Mouse (Mus musculus) cerebellum, adult (tissue): Measurements from ENCODE around the gene Prickle2.

ENCODE experiments used
- ATAC-seq: cut with Nextera tagmentation; 2 replicates; pipeline ENCODE4 v1.9.2; 2017; ENCODE audit warnings: mild to moderate bottlenecking, moderate library complexity, mixed read lengths; ENCODE audit not compliant: insufficient number of reproducible peaks, low FRiP score, low TSS enrichment

Prickle2 gene

DNA sequence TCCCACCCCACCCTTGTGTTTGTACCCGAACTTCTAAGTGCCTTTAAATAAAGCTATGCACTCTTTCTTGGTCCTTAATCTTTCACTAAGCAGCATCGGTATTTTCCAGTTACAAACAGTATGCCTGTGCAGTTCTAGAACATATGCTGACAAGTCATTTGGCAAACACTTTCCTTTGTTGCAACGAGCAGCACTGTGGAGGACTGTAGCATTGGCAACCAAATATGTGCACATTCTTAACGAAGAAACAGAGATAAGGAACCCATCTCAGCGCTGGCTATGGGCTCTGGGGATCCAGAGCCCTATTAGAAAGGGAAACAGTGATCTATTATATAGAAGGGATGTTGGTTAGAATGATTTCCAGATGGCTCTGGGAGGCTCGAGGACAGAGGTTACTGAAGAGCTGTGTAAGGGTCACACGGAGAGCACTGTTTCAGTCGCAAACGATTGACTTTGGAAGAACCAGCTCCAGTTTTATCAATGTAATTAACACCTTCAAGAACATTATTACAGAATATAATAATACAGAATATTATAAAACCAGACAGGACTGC, 96.2 kb downstream of the Prickle2 start:
- ATAC-seq = no peak

DNA sequence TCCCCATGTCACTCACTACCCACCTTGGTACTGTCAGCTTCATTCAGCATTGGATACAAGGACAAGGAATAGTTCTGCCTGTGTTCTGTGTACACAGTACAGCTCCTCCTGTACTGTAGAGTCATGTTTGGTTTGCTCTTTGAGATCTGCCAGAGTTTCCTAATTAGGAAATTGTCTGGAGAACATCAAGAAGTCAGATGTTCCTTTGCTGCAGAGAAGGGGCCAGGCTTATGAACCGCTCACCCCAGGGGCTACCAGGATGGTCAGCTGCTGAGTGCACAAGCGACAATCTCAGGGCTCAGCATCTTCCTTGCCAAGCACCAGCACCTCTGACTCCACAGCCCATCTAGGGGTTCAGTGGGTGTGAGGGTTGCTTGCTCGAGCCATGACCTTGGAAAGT, 96.9 kb downstream of the Prickle2 start:
- no peak for ATAC-seq

DNA sequence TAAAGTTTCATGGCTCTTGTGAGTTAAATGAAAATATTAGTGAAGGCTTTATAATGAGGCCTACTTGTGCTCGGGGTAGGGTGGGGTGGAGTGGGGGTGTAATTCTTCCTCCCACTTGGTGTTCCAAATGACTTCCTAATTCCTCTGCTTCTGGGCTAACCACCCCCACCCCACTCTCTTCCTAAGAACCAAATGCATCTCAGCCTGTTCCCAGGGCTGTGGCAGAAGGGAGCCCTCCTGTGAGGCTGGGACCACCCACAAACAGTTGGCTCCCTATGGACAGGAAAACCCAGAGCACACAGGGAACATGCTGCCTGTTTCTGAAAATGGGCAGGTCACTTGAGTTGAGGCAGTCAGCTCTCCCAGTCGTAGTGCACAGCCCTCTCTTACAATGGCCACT, 100.8 kb downstream of the Prickle2 start:
- no peak for ATAC-seq

GRCm38 (mm10) chr6:92596340-92596739, 109.6 kb downstream of the Prickle2 start:
- no peak for ATAC-seq

- no peak for ATAC-seq
Observed at GRCm38 (mm10) chr6:92589381-92590065, 116.4 kb downstream of the Prickle2 start.

DNA sequence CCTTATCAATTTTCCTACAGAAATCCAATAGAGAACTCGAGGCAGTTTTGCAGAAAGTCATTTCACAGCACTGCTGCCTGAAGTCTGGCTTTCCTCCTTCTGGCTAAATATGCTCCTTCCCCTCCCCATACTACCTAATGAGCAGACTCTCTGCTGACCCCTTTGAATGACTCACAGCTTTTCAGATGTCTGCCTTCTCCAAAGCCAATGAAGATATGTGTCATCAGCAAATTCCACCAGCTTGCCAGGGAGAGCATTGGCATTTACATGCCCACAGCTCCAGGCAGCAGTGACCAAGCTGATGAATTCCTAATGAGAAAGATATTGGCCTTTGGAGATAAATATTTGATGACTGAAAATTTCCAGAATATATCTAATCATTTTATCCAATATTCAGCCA, 121.9 kb downstream of the Prickle2 start:
- ATAC-seq = no peak

DNA sequence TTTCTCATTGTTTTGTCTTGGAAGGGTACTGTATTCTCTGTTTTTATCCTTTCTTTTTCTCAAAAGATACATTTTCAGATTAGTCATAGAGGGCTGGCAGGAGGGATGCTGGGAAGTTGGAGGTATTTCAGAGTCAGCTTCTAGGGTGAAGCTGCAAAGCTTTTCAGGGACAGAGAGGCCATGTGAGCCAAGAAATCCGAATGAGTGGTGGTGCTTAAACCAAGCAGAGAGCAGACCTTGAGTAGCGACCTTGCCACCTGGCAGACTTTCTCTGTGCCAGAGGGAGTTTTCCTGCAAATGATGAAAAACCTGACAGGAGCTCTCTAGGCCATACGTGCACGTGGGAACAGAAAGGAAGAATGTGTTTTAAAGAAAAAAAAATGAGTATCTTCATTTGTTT, 130.7 kb downstream of the Prickle2 start:
- no peak for ATAC-seq

DNA sequence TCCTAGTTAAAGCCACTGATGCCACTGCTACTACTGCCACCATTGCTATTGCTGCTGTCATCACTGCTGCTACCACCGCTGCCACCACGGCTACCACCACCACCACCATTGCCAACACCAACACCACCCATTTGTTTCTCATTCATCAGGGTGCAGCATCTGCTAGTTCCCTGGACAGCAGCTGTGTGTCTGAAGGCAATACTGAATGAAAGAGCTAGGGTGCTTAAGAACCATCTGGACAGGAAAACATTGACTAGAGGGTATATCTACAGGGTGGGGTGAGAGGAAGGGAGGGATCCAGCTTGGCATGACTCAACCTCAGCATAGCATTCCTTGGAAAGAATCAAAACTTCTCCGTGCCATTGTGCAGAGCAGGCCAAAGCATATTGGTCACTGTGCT, 133.8 kb downstream of the Prickle2 start:
- no peak for ATAC-seq

- ATAC-seq = no peak
Observed at GRCm38 (mm10) chr6:92570090-92570489, 135.9 kb downstream of the Prickle2 start.

DNA sequence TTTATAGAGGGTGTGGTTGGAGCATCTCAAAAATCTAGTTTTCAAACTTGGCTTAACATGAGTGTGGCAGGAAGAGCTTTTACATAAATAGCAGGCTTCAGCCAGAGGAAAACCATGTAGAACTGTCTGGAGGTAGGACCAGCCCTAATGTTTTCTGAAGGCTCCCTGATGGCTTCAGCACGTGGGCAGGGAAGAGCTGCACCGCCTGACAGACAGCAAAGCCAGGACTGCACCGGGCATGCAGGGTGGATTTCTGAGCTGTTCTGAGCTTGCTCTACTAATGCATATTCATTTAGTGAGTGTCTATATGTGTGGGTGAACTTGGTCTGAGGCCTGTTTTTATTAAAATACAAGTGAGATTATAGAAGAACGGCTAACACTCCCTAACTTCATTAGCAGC, 136.7 kb downstream of the Prickle2 start:
- no peak for ATAC-seq

DNA sequence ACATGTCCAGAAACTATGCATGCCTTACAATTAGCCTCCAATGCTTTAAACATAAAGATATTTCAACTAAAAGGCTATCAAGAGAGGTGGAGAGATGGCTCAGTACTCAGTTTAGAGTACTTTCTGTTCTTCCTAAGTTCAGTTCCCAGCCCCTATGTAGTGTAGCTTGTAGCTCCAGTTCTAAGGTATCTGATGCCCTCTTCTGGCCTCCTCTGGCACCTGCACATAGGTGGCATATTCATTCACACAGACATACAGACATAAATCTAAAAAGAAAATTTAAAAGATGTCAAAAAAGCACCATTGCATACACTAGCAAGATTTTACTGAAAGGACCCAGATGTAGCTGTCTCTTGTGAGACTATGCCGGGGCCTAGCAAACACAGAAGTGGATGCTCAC, 146.7 kb downstream of the Prickle2 start:
- ATAC-seq = no peak

DNA sequence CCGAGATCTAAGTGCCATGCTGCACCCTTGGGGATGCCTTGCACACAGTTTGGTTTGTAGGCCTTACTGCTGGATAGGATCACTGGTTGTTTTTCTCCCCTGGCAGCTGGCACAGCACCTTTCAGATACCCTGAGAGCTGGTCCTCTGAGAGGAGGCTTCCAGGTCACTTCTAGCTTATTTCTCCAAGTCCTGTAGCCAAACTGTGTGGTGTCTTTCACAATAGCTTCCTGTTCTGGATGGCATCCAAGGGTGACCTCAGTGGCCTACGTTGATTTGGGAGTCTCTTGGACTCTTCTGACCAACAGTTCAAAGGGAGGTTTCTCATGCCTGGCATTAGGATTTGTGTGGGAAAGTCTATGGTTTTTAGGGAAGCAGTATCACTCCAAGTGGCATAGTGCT, 150.3 kb downstream of the Prickle2 start:
- no peak for ATAC-seq

DNA sequence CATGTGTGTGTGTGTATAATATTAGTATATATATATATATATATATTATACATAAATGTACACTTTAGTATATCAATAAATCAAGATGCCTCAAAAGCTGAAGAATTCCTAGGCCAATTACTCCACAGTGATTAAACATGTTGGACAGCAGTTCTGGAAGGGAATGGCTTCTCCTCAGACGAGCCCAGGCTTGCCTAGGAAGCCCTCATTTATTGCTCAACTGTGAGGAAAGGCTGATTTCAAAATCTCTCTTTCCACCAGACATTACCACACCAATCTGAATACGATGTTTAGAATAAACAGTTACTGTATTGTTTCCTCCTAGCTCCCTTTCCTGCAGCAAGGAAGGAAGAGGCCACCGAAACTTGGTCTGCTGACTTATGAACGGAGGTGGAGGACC, 152.9 kb downstream of the Prickle2 start:
- ATAC-seq = no peak

DNA sequence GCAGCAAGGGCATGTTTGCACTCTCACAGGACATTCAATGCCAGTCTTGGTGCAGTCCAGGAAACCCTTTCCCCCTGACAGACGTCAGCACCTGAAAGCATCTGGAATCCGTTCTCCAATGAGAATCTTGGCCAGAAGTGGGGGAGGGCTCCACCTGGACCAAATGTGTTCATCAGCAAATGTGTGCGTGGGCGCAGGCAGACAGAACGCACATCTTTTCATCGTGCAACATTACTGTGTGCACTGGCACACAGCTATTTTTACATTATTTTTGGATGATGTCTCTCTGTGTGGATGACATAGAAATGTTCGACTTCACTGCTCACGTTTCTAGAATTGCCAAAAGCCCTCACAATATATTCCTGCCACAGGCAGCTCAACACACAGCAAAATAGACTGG, 156.7 kb downstream of the Prickle2 start:
- no peak for ATAC-seq

DNA sequence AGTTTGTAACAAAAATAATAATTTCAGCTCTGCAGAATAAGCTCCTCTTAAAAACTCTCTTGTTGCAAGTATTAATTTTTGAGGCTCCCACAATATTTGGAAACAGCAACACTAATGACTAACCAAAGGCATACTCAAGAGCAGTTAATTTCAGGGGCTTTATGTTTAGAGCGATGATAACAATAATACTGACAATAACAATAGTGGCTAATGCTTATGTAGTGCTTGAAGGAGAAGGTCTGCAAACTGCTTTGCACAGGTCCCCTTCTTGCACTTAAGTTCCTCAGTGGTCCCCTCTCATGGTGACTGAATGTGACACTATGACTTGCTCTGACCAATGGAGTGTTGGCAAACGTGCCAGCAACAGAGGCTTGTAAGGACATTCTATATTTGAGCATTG, 160.8 kb downstream of the Prickle2 start:
- ATAC-seq = no peak

GRCm38 (mm10) chr6:92543825-92544224, 162.1 kb downstream of the Prickle2 start:
- ATAC-seq = no peak

DNA sequence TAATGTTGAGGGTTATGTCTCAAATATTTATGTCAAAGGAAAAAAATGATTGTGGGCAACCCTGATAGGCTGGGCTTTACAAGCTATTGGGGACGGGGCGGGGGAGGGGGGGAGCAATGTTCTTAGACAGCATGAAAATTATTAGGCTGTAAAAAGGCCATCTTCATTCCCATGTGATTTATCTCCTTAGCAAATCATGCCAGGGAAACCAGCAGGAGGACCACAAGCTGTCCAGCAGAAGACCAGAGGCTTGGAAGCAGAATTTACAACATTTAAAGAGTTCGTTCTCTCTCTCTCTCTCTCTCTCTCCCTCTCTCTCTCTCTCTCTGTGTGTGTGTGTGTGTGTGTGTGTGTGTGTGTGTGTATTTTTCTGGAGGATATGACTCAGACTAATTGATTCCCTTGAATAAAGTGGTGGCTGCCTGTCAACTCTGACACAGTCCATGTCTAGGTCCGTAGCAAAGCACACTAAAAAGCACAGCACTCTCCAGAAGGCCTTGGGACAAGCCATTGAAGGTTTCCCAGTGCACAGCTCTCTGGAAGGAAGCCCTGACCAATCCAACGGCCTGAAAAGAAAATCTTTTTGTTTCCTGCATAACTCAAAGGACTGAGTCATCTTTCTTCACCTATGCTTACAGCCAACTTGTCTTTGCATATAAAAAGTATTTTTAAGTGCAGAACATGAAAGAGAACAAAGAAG, 163.4 kb downstream of the Prickle2 start:
- ATAC-seq = no peak

GRCm38 (mm10) chr6:92534226-92535031, 171.5 kb downstream of the Prickle2 start:
- peak; percentile 45; the same call in 1 of the 2 replicates for ATAC-seq

- ATAC-seq = no peak
Observed at GRCm38 (mm10) chr6:92533306-92534063, 172.5 kb downstream of the Prickle2 start.

DNA sequence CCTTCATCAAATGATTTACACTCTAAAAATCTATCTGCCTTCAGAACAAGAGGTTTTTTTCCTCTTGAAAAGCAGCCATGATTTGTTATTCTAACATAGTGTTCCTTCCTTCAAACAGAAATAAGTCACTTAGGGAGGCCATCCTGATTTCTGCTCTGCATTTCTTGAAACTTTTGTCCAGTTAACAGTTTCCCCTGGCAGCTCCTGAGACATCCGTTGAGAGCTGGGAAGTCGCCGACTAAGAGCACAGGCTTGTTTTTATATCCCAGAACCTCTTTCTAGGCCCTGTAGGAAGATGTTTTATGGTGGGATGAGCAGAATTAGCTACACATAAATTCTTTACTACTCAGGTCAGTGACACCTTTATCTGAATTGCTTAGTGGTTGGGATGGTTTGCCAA, 173.1 kb downstream of the Prickle2 start:
- no peak for ATAC-seq
